Mouse (Mus musculus) megakaryocyte, embryonic 14.5 days (primary cell): ENCODE data around the gene Cbx7. TPM values are rescaled to one million over a fixed set of nuclear protein-coding genes. Genes with fewer than 3 reads are reported as not detected.
A peak's percentile ranks its signal among the peaks of the same experiment; 100 is the strongest.

Source experiments
- H3K27me3 ChIP-seq: replicated peaks from 2 replicates; pipeline ENCODE3; 2012; ENCODE audit warnings: inconsistent platforms
- H3K36me3 ChIP-seq: replicated peaks from 2 replicates; pipeline ENCODE3; 2012; ENCODE audit warnings: low read length, inconsistent platforms, mixed read lengths
- H3K4me1 ChIP-seq: 2 replicates; pipeline ENCODE4 v1.6.1; 2012; ENCODE audit warnings: inconsistent platforms
- H3K4me3 ChIP-seq: replicated peaks from 2 replicates; pipeline ENCODE3; 2012; ENCODE audit warnings: moderate library complexity, mild to moderate bottlenecking, inconsistent platforms
- H3K9me3 ChIP-seq: 2 replicates; pipeline ENCODE4 v1.6.1; 2012; ENCODE audit warnings: inconsistent platforms
- FLI1 ChIP-seq: IDR thresholded peaks from 2 replicates; pipeline ENCODE4 v1.6.1; 2012; ENCODE audit warnings: low read length, inconsistent platforms, mixed read lengths
- GATA1 ChIP-seq: IDR thresholded peaks from 3 replicates; pipeline ENCODE4 v1.6.1; 2012; ENCODE audit warnings: mixed read lengths, low read length, inconsistent platforms, borderline replicate concordance
- polyA plus RNA-seq: library from polyadenylated mRNA; stranded (reverse); fragments of >175 nt; gene quantifications from 2 replicates; pipeline ENCODE4 v1.2.3, GENCODE M21; 2012; ENCODE audit warnings: low replicate concordance; ENCODE audit not compliant: insufficient read depth

Cbx7 gene
- polyA plus RNA-seq, 1 experiment: 5.7 TPM

DNA sequence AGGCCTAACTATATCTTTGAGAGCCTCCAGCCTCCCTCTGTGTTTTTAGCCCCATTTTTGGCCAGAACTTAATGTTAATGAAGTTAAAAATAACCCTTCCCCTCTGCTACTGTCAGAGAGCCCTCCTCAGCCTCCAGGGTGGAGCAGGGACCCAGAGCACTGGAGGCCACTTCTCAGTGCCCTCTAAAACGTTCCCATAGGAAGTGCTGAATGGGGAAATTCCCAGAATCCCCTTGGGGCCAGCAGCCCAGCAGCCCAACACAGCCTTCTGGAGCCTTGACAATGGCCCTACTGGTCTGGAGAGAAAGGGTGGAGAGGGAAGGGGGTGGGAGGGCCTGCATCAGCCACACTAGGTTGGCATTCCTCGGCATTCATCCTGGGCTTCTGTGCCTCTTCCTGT is 32.7 kb upstream of the Cbx7 start:
- Histone ChIP-seq H3K4me3 (peak overlapping the region; percentile 89), H3K9me3 (no peaks in the 10 kb centered on the region), H3K27me3 (no peaks in the 10 kb centered on the region), H3K36me3 (peaks cover 97% of the 10 kb centered on the region), H3K4me1 (peaks cover 93% of the 10 kb centered on the region)
- TF ChIP-seq FLI1: no peak
- no peak for TF ChIP-seq GATA1

DNA sequence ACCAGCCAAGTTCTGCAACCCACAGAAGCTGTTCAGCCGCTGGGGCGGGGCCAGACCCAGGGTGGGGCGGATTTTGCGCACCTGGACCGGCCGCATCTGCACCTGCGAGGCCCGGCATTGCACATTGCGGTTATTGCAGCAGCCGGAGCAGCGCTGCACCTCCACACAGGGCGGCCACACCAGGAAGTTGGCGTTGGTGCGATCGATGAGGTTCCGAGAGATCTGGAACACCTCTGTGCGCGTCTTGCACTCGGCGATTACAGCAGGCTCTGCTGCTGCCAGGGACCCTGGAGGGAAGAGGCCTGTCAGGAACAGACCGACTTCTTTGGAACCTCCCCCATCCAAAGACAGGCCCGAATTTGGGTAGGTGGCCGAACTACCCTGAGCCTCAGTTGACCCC is 30.7 kb upstream of the Cbx7 start:
- no peak for TF ChIP-seq FLI1
- no peak for TF ChIP-seq GATA1
- no peaks in the 10 kb centered on the region for H3K9me3 ChIP-seq
- H3K36me3 ChIP-seq: peaks cover 97% of the 10 kb centered on the region
- H3K4me3 ChIP-seq: peak overlapping the region; percentile 23
- no peaks in the 10 kb centered on the region for H3K27me3 ChIP-seq
- H3K4me1 ChIP-seq: peaks cover 90% of the 10 kb centered on the region

DNA sequence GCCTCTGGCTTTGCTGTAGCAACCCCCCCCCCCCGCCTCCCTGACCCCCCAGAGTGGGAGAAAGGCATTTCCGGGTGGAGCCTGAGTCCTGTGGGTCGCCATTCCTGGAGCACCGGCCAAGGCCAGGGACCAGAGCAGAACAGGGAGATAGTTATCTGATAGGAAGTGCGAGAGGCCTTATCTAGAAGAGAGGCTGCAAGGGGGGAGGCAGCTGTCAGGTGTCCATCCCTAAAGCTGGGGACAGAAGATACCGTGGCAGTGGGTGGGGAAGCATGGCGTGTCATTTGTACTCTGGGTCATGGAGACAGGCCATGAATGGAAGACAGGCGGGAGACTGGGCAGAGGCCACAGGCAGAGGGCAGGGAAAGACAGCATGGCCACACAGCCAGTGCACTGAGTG is 29.8 kb upstream of the Cbx7 start:
- H3K27me3 ChIP-seq: no peaks in the 10 kb centered on the region
- no peak overlapping the region for H3K4me3 ChIP-seq
- H3K4me1 ChIP-seq: peaks cover 90% of the 10 kb centered on the region
- H3K36me3 ChIP-seq: peaks cover 100% of the 10 kb centered on the region
- no peak for TF ChIP-seq GATA1
- TF ChIP-seq FLI1: no peak
- no peaks in the 10 kb centered on the region for H3K9me3 ChIP-seq

DNA sequence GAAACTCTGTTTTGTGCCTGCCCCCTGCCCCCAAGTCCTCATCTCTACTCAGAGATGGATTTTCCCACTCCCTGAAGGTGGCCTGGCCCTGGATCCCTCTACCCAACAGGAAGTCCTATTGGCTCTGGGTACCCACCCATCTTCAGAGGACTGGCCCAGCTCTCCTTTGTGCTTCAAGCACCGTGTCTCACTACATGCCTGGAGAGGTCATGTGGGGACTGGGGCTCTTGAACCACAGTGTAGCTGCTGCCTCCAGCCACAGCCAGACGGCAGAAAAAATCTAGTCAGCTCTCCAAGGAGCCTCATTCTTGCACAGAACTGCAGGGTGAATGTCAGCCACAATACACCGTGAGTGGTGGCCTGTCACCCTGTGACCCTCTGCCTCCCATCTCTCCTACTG is 27.1 kb upstream of the Cbx7 start:
- H3K9me3 ChIP-seq: no peaks in the 10 kb centered on the region
- TF ChIP-seq FLI1: no peak
- TF ChIP-seq GATA1: no peak

DNA sequence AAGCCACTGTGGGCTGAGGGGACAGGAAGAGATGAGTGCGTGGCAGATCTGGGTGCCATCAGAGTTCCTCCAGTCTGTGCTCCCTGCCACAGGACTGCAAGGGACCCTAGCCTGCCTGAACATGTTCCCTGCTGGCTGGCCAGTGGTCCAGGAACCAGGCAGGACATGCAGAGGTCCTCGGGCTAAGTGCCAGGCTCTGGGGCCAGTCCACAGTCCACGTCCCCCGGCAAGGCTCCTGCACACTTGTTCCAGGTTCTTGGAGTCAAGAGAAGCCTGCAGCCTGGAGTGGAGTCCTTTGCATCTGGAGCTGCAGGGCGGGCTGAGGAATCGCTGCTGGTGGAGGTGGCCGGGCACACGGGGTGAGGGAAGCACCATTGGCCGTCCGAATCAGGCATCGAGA is 25.9 kb upstream of the Cbx7 start:
- Histone ChIP-seq H3K36me3 (peaks cover 91% of the 10 kb centered on the region), H3K27me3 (no peaks in the 10 kb centered on the region), H3K4me1 (peaks cover 68% of the 10 kb centered on the region), H3K4me3 (no peak overlapping the region), H3K9me3 (no peaks in the 10 kb centered on the region)
- TF ChIP-seq GATA1: no peak
- TF ChIP-seq FLI1: no peak

More for the DNA sequence above, 27.1 kb upstream of the Cbx7 start:
- peaks cover 74% of the 10 kb centered on the region for H3K4me1 ChIP-seq
- no peak overlapping the region for H3K4me3 ChIP-seq
- H3K36me3 ChIP-seq: peaks cover 97% of the 10 kb centered on the region
- no peaks in the 10 kb centered on the region for H3K27me3 ChIP-seq

DNA sequence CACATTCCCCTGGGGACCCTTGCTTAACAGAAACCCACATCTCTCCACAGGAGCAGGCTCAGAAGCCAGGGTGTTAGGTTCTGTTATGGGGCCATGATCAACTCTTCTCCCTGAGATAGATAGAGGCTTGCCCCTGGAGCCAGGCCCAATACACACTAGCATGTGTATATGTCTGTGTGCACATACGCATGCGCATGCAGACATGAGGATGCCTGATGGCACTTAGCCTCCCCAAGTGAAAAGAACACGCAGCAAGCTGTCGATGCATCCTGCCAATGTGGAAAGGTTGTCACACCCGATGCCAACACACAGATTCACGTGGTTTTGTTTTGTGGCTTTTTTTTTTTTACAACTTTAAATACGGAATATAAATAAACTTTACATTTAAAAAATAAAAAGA is 24.6 kb upstream of the Cbx7 start:
- TF ChIP-seq FLI1 (no peak), GATA1 (no peak)
- peaks cover 82% of the 10 kb centered on the region for H3K36me3 ChIP-seq
- H3K4me1 ChIP-seq: peaks cover 58% of the 10 kb centered on the region
- no peaks in the 10 kb centered on the region for H3K27me3 ChIP-seq
- H3K4me3 ChIP-seq: no peak overlapping the region
- no peaks in the 10 kb centered on the region for H3K9me3 ChIP-seq

DNA sequence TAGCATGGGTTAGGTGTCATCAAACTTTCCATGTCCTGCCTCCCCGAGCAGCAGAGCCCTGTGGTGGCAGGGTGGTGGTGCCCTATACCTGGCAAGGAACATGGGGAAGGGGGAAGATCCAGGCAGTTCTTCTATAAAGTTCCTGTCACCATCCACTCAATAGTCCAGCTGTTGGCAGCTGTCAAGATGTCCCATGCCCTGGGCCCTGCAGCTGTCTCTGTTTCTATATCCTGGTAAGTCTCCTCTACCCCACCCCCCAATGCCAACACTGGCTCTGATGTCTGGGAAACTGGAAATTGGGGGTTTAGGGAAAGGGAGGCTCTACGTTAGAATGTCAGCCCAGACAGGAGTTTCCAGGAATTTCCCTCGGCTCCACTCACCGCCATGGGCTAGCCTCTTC is 23.6 kb upstream of the Cbx7 start:
- H3K4me3 ChIP-seq: no peak overlapping the region
- TF ChIP-seq FLI1 (no peak), GATA1 (no peak)
- H3K9me3 ChIP-seq: no peaks in the 10 kb centered on the region
- H3K4me1 ChIP-seq: peaks cover 50% of the 10 kb centered on the region
- H3K36me3 ChIP-seq: peaks cover 72% of the 10 kb centered on the region
- no peaks in the 10 kb centered on the region for H3K27me3 ChIP-seq

DNA sequence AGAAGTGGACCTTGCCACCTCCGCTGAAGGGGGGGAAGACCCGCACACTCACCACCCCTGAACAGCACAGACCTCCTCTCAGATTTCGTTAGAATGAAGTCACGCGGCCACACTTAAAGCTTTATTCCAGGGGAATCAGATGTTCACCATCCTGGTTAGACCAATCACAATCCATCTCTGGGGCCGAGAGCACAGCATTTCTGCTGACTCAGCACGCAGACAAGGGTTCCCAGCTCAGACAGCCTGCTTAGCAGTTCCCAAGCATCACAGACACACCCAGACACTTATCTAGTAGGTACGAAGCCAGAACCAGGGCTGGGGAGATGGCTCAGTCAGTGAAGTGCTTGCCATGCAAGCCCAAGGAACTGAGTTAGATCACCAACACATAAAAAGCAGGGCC is 15.3 kb upstream of the Cbx7 start:
- TF ChIP-seq FLI1 (no peak), GATA1 (no peak)
- Histone ChIP-seq H3K27me3 (peaks cover 14% of the 10 kb centered on the region), H3K9me3 (no peaks in the 10 kb centered on the region), H3K4me3 (no peak overlapping the region), H3K4me1 (peaks cover 23% of the 10 kb centered on the region), H3K36me3 (no peaks in the 10 kb centered on the region)

DNA sequence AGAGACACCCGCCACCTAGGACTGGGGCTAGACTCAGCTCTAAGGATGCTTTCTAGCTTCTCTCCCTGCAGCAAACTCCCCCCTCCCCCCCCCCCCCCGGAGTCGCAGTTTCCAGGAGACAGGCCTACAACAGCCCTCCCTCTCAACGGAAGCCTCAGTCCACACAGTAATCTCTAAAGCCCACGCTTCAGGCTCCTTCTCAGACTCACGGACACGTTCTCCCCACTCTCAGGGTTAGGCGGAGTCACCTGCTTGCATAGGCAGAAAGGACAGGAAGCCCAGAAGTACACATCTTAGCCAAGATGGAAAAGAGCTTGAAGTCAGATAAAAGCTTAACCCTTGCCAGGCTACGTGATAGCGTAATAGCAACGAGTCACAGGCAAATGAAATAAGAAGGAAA is 14.6 kb upstream of the Cbx7 start:
- TF ChIP-seq GATA1 (no peak), FLI1 (no peak)
- peaks cover 23% of the 10 kb centered on the region for H3K4me1 ChIP-seq
- peaks cover 17% of the 10 kb centered on the region for H3K27me3 ChIP-seq
- no peak overlapping the region for H3K4me3 ChIP-seq
- H3K36me3 ChIP-seq: no peaks in the 10 kb centered on the region
- no peaks in the 10 kb centered on the region for H3K9me3 ChIP-seq

DNA sequence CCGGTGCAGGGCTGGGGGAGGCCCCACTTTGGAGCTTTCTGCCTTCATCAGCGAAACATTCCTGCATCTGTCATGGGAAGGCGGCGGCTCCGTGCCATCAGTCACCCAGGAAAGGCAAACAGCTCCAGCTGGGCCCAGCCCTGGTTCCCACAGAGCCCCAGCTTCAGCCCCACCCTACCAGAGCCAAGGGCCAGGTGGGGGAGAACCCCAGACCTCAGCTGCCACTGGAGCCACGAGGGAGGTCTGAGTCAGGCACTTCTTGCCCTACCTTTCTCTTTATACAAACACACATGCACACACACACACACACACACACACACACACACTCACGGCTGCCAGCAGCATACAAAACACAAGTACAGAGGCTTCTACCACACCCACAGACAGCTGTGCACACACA is 13.2 kb upstream of the Cbx7 start:
- H3K36me3 ChIP-seq: no peaks in the 10 kb centered on the region
- H3K9me3 ChIP-seq: no peaks in the 10 kb centered on the region
- no peak overlapping the region for H3K4me3 ChIP-seq
- peaks cover 32% of the 10 kb centered on the region for H3K4me1 ChIP-seq
- H3K27me3 ChIP-seq: peaks cover 15% of the 10 kb centered on the region
- TF ChIP-seq FLI1: no peak
- TF ChIP-seq GATA1: no peak

DNA sequence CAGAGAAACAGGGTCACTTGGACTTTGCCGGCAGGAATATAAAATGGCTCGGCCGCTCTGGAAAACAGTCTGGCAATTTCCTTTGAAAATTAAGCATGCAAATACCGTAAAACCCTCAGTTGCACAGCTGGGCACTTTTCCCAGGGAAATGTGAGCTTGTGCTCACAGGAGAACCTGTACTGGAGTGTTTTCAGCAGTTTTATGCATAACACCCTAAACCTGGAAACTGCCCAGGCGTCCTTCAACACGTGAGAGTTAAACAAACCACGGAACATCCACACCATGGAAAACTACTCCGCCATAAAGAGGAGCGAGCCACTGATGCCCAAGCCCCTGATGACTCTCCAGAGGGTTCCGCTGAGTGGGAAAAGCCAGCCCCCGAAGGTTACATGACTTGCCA is 9.8 kb upstream of the Cbx7 start:
- peaks cover 23% of the 10 kb centered on the region for H3K4me1 ChIP-seq
- H3K27me3 ChIP-seq: peaks cover 13% of the 10 kb centered on the region
- TF ChIP-seq GATA1 (no peak), FLI1 (no peak)
- no peak overlapping the region for H3K4me3 ChIP-seq
- no peaks in the 10 kb centered on the region for H3K36me3 ChIP-seq
- H3K9me3 ChIP-seq: no peaks in the 10 kb centered on the region
